Mouse (Mus musculus) heart, adult 2 months (tissue): Measurements from ENCODE around the gene 1500011B03Rik.

ENCODE experiments used
- CTCF ChIP-seq: fragments of 200-600 bp; IDR thresholded peaks from 2 replicates; pipeline ENCODE4 v1.8.1; 2022; ENCODE audit warnings: antibody characterized with exemption, mild to moderate bottlenecking, moderate library complexity
- EP300 ChIP-seq: fragments of 200-500 bp; IDR thresholded peaks from 2 replicates; pipeline ENCODE4 v1.6.1; 2011; ENCODE audit warnings: low read depth, low read length, control low read depth; ENCODE audit not compliant: insufficient read depth
- POLR2A ChIP-seq: fragments of 200-500 bp; IDR thresholded peaks from 2 replicates; pipeline ENCODE4 v1.6.1; 2011; ENCODE audit warnings: mild to moderate bottlenecking, low read depth, low read length, control low read depth; ENCODE audit not compliant: insufficient read depth

DNA sequence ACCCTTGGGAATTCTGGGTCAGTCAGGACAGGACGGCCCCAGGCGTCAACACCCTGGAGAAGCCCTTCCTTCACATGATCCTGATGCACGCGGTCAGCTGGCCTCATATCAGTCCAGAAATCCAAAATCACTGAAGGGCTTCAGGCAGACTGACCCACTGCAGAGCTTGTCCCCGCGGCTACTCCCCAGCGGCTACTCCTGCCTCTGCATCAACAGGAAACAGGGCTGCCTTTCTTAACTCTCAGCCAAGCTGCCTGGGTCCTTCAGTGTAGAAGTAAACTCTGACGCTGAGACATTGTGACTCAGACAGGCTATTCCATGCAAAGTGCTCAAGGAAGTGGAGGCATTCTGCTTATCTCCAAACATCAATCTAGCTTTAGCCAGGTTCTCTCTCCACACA lies 61.3 kb downstream of the 1500011B03Rik start:
- TF ChIP-seq EP300 (0 out of 2 replicates have a peak, but pooled peaks have one; percentile 32), CTCF (no peak), POLR2A (no peak)
